Mouse (Mus musculus) CD4-positive, CD25-positive, alpha-beta regulatory T cell, adult 2 months (primary cell): ENCODE data around the gene Zfp53.
"Not testable (repeated sequence)": the region's sequence is repeated elsewhere in the genome, so short reads cannot be mapped to it uniquely, and the experiment has no call there.

Source experiments
- DNase-seq: peaks from one replicate; pipeline ENCODE4 v3.0.0-alpha.2; 2012; ENCODE audit warnings: low read depth, low spot score

The Zfp53 gene

GRCm38 (mm10) chr17:21488760-21489499 lies at the start of gene Zfp53:
Gene Zfp53, plus strand, starts transcription at chr17:21488998.
- DNase-seq = peak; percentile 90

- peak; percentile 90 for DNase-seq
These were observed 39.1 kb upstream of the Zfp53 start for GRCm38 (mm10) chr17:21449669-21450068.

- peak; percentile 97 for DNase-seq
These were observed 38.6 kb upstream of the Zfp53 start, which contains the start of gene Zfp51 for GRCm38 (mm10) chr17:21450138-21450704. Gene Zfp51, plus strand, starts transcription at chr17:21450374.

- peak; percentile 76 for DNase-seq
These were observed 25.2 kb upstream of the Zfp53 start for GRCm38 (mm10) chr17:21463550-21463949.

GRCm38 (mm10) chr17:21472032-21472652 lies 16.7 kb upstream of the Zfp53 start:
- peak; percentile 73 for DNase-seq

- DNase-seq = peak; percentile 25
These were observed 16.0 kb upstream of the Zfp53 start for GRCm38 (mm10) chr17:21472653-21473307.

GRCm38 (mm10) chr17:21473362-21474190 lies 15.2 kb upstream of the Zfp53 start:
- DNase-seq = peak; percentile 61

- peak; percentile 61 for DNase-seq
These were observed 14.1 kb upstream of the Zfp53 start for GRCm38 (mm10) chr17:21474729-21475128.

- not testable (repeated sequence) for DNase-seq
These were observed 13.5 kb upstream of the Zfp53 start for GRCm38 (mm10) chr17:21475290-21475689.

- DNase-seq = not testable (repeated sequence)
These were observed 12.4 kb upstream of the Zfp53 start for GRCm38 (mm10) chr17:21476351-21476750.

GRCm38 (mm10) chr17:21478103-21478777 lies 10.6 kb upstream of the Zfp53 start:
- not testable (repeated sequence) for DNase-seq

GRCm38 (mm10) chr17:21489500-21490001 lies 753 bp downstream of the Zfp53 start:
- peak; percentile 30 for DNase-seq

- no peak for DNase-seq
These were observed 12.6 kb downstream of the Zfp53 start for GRCm38 (mm10) chr17:21501365-21501764.

- DNase-seq = peak; percentile 30
These were observed 15.7 kb downstream of the Zfp53 start for GRCm38 (mm10) chr17:21504524-21504923.

GRCm38 (mm10) chr17:21506258-21506657 lies 17.5 kb downstream of the Zfp53 start:
- no peak for DNase-seq

- DNase-seq = no peak
These were observed 21.0 kb downstream of the Zfp53 start for GRCm38 (mm10) chr17:21509756-21510155.

GRCm38 (mm10) chr17:21515403-21516105 lies 26.8 kb downstream of the Zfp53 start:
- peak; percentile 88 for DNase-seq

GRCm38 (mm10) chr17:21516201-21517129 lies 27.7 kb downstream of the Zfp53 start:
- peak; percentile 70 for DNase-seq
